Mouse (Mus musculus): ENCODE data around the gene Gpc6. TPM values are rescaled to one million over a fixed set of nuclear protein-coding genes. Genes with fewer than 3 reads are reported as not detected.

Gene Gpc6
- total RNA-seq, 4 experiments from 2014 or later = 12.2 to 13.8 (median 13.0) TPM

DNA sequence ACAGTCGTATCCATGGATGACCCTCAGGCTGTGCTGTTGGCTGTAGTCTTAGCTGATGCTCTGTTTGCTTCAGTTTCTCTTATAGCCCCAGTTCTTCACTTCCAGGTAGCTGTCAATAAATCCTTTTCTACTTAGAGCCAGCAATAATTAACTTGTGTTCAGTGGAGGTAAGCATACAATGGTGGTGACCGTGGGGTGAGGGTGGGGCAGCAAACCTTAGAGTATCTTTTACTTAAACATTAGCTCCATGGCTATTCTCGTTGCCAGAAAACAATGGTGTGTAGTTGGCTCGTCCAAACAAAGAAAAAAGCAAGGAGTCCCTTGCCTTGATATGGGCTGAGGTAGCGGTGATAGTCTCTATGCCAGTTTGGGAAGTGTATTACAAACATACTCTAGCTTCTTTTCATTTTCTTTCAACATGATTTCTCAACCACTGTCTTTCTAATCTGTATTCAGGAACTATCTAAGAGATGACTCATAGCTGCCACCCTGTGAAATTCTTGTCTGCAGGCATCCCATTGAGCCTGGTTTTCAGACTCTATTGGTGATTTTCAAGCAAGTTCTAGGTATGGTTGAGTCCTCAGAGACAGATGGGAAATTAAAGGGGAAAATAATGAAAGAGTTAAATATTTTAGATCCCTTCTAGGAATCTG lies 22.9 kb downstream of the Gpc6 start:
- DNase-seq = no peak

GRCm38 (mm10) chr14:116957154-116957553 lies 32.0 kb downstream of the Gpc6 start:
- no peak for DNase-seq

DNA sequence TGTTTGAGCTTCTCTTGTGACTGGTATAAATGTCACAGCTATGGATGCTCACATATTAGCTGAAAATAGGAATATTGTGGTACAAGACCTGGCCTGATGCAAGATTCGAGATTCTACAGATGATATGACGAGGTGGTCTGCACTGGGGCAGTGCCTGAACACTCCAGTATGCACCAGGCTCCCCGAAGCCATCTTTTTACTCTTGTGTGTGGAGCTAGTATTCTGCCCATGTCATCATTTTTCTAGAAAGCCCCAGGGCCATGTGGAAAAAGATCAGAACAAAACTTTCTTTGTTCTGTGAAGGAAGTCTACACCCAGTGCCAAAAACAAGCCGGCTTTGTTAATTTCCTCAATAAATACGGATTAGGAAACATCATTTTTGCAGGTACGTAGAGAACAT lies 39.7 kb downstream of the Gpc6 start:
- no peak for DNase-seq

GRCm38 (mm10) chr14:116974708-116975107 lies 49.6 kb downstream of the Gpc6 start:
- no peak for DNase-seq

GRCm38 (mm10) chr14:116975224-116975623 lies 50.1 kb downstream of the Gpc6 start:
- no peak for DNase-seq

GRCm38 (mm10) chr14:116977259-116977658 lies 52.1 kb downstream of the Gpc6 start:
- DNase-seq = no peak

- DNase-seq = no peak
These were observed 54.7 kb downstream of the Gpc6 start for GRCm38 (mm10) chr14:116979714-116980382.

DNA sequence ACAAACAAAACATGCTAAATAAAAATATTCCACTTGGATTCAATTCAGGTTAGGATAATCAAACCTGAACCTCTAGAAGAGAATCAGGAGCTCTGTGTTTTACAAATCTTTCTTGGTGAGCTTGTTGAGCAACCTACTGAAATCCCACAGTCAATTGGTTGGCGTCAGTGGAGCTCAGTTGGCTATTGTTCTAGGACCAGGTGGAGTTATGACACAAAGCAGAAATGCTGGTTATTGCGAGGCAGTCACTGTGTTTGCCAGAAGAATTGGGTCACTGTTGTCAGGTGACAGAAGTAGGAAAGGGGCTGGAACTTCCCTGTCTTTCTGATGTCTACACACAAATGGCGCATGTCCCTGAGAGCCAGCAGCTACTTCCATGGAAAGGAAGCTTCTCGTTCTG lies 56.6 kb downstream of the Gpc6 start:
- no peak for DNase-seq

- no peak for DNase-seq
These were observed 62.2 kb downstream of the Gpc6 start for GRCm38 (mm10) chr14:116987341-116987740.

DNA sequence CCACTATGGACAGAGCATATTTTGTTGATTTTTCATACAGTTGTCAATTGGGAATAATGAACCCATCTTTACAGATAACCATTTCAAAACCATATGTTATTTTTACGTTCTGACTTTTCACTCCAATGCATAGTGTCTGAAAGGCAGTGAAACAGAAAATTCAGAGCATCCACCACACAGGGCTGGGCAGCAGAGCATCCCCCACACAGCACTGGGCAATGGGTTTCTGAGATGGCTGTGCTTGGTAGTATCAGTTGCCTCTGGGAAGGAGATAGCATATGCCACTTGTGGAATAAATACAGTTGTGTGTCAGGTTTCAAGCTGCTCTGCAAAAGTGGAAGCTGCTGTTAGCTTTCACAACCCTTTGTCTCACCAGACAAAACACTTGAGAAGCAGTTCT lies 75.3 kb downstream of the Gpc6 start:
- no peak for DNase-seq

DNA sequence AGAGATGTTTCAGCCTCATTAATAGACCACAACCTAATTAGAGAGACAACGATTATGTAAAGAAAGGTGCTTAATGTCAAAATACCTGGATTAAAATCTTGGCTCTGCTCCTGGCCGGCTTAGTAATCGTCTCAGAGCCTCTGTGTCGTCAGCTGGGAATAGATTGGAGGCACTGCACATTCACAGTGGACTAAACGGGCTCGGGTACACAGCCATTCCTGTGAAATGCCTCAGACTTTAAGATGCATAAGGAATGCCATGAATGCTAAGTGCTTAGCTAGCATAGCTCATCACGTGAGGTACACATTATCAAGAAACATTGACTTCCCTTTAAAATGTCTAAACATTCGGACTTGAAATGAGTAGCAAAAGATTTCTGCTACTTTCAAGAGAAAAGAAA lies 77.2 kb downstream of the Gpc6 start:
- no peak for DNase-seq

- no peak for DNase-seq
These were observed 83.7 kb downstream of the Gpc6 start for GRCm38 (mm10) chr14:117008781-117009180.

- no peak for DNase-seq
These were observed 87.9 kb downstream of the Gpc6 start for GRCm38 (mm10) chr14:117012969-117013368.

GRCm38 (mm10) chr14:117013554-117014117 lies 88.5 kb downstream of the Gpc6 start:
- no peak for DNase-seq

GRCm38 (mm10) chr14:117015333-117015922 lies 90.3 kb downstream of the Gpc6 start:
- DNase-seq = no peak

DNA sequence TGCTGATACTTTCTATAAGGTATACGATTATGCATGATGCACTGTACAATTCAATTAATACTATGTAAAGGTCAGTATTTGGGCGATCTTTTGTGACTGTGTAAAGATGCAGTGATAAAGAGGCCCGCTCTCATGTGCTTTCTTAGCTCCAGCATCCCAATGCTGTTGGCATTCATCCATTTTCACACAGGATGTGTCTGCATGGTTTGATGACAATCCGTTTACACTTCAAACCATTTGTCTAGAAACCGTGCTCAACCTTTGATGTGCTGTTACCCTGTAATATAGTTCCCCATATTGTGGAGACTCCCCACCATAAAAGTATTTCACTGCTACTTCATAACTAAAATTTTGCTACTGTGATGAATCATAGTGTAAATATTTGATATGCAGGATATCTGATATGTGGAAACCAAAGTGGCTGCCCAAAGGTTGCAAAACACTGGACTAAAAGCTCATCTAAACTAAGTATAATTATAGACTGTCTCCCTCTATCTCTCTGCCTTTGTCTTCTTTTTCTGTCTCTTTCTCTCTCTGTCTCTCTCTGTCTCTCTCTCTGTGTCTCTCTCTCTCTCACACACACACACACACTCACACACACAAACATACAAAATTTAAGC lies 97.2 kb downstream of the Gpc6 start:
- no peak for DNase-seq

GRCm38 (mm10) chr14:117034146-117034545 lies 109.0 kb downstream of the Gpc6 start:
- DNase-seq = no peak

DNA sequence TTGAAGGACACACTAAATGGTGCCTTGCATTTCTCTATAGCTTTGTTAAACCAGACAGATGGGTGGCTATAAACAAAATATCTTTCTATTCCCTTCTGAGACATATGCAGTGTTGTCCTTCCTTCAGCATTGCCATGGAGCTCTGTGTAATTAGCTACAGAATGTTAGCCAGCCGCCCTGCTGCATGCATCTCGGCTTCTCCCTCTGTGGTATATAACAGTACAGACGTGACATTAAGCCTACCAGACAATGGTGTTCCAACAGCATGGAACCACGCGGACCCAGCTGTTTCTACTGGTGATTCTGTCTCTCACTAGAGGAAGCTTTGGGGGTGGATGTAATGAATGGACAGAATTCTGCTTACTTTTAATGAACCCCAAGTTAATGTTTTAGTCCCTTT lies 115.9 kb downstream of the Gpc6 start:
- no peak for DNase-seq

DNA sequence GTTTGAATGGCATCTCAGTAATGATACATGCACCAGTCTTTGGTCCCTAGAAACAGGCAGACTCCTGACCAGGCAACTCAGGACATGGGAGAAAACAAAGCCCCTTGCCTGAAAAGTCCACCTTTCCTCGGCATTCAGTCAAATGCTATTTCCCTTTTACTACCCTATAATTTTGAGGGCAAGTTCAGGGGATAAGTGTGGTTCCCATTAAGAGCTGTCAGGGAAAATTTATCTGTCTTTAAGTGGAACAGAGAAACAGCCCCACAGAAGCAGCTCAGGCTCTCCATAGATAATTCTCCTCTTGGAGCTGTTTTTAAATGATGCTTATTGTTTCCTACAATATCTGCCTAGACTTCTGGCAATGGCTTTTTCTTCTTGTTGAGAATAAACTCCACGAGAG lies 123.8 kb downstream of the Gpc6 start:
- no peak for DNase-seq

DNA sequence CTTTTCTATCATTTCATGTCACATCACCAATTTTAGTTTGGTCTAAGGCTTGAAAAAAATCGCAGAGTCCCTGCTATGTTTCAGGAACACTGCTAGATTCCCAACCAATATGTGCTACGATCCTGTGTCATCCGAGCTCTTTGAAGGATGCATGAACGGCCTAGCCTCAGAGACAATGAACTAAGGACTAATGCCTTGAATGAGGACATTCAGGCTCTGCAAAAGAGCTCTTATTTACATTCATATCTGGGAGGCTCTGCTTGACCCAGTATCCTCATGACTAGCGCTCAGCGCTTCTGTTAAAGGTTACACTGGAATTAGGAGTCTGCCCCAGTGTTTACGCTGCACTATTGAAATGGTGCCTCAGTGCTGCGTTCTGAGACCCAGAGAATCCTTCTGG lies 125.8 kb downstream of the Gpc6 start:
- DNase-seq = no peak

GRCm38 (mm10) chr14:117053361-117053760 lies 128.2 kb downstream of the Gpc6 start:
- DNase-seq = no peak

GRCm38 (mm10) chr14:117055134-117055533 lies 130.0 kb downstream of the Gpc6 start:
- DNase-seq = no peak

DNA sequence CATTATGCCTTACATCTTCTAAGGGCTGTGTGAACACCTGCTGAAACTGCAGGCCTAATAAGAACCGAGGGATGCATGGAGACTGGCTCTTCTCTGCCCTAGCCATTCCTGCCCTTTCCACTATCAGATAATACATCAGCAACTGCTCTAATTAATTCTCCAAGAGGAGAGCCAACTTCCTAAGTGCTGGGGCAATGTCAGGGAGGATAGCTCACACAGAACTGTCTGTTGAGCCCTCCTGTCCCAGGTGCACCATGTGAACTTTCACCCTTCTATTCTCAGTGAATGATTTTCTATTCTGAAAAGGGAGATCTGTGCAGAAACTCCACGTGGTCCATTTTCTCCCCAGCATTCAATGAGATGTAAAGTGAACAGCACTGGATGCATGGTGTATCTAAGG lies 136.0 kb downstream of the Gpc6 start:
- DNase-seq = no peak

Data from adrenal gland, adult 8-10 months (tissue).